Mouse (Mus musculus) stomach, postnatal 0 days (tissue): Measurements from ENCODE around the gene Spred3.

ENCODE experiments used
- CTCF ChIP-seq: IDR thresholded peaks from 2 replicates; pipeline ENCODE4 v1.5.1; 2016; ENCODE audit warnings: antibody characterized with exemption, low read depth, mild to moderate bottlenecking, moderate library complexity
- EP300 ChIP-seq: optimal IDR thresholded peaks from 2 replicates; pipeline ENCODE3; 2016; ENCODE audit warnings: antibody characterized with exemption

- TF ChIP-seq CTCF, result no peak
- TF ChIP-seq EP300, result no peak
Observed at GRCm38 (mm10) chr7:29168121-29168695, 2.0 kb downstream of the Spred3 start.
